Mouse (Mus musculus) urinary bladder, postnatal 25 days (tissue): ENCODE measurements around the gene Car5a.
A peak's percentile ranks its signal among the peaks of the same experiment; 100 is the strongest.

Source experiments
- DNase-seq: peaks from one replicate; pipeline ENCODE4 v3.0.0; 2022; ENCODE audit warnings: low spot score

Gene Car5a

GRCm38 (mm10) chr8:121954981-121955555 is 10.4 kb upstream of the Car5a start:
- DNase-seq, result no peak

- no peak for DNase-seq
Observed at GRCm38 (mm10) chr8:121953821-121954545, 9.3 kb upstream of the Car5a start.

- DNase-seq, result no peak
Observed at GRCm38 (mm10) chr8:121952800-121953199, 8.1 kb upstream of the Car5a start.

- no peak for DNase-seq
Observed at GRCm38 (mm10) chr8:121952122-121952521, 7.4 kb upstream of the Car5a start.

- no peak for DNase-seq
Observed at GRCm38 (mm10) chr8:121951656-121952009, 6.9 kb upstream of the Car5a start.

GRCm38 (mm10) chr8:121950749-121951655 is 6.3 kb upstream of the Car5a start:
- peak; percentile 47 for DNase-seq

- DNase-seq, result peak; percentile 98
Observed at GRCm38 (mm10) chr8:121949941-121950748, 5.4 kb upstream of the Car5a start.

GRCm38 (mm10) chr8:121949222-121949800 is 4.6 kb upstream of the Car5a start, which contains the start of gene Banp:
TSS of gene Banp (plus strand) at chr8:121949750.
- DNase-seq, result no peak

GRCm38 (mm10) chr8:121948321-121949145 is 3.8 kb upstream of the Car5a start:
- no peak for DNase-seq

GRCm38 (mm10) chr8:121947753-121948141 is 3.0 kb upstream of the Car5a start:
- peak; percentile 90 for DNase-seq

GRCm38 (mm10) chr8:121947047-121947752 is 2.5 kb upstream of the Car5a start:
- DNase-seq, result no peak

GRCm38 (mm10) chr8:121946351-121946750 is 1.6 kb upstream of the Car5a start:
- no peak for DNase-seq

- no peak for DNase-seq
Observed at GRCm38 (mm10) chr8:121943716-121944115, 988 bp downstream of the Car5a start.

GRCm38 (mm10) chr8:121943057-121943540 is 1.6 kb downstream of the Car5a start:
- DNase-seq, result no peak

- no peak for DNase-seq
Observed at GRCm38 (mm10) chr8:121938732-121939131, 6.0 kb downstream of the Car5a start.

- DNase-seq, result peak; percentile 54
Observed at GRCm38 (mm10) chr8:121936391-121936790, 8.3 kb downstream of the Car5a start.

- no peak for DNase-seq
Observed at GRCm38 (mm10) chr8:121935341-121936294, 9.1 kb downstream of the Car5a start.

- DNase-seq, result no peak
Observed at GRCm38 (mm10) chr8:121934923-121935322, 9.8 kb downstream of the Car5a start.

GRCm38 (mm10) chr8:121934506-121934905 is 10.2 kb downstream of the Car5a start:
- DNase-seq, result no peak
